Mouse (Mus musculus): ENCODE measurements around the gene Col5a1. TPM values are rescaled to one million over a fixed set of nuclear protein-coding genes. Genes with fewer than 3 reads are reported as not detected.

The Col5a1 gene
- polyA plus RNA-seq, 1 experiment from 2014 or later, result 8.5 TPM

DNA sequence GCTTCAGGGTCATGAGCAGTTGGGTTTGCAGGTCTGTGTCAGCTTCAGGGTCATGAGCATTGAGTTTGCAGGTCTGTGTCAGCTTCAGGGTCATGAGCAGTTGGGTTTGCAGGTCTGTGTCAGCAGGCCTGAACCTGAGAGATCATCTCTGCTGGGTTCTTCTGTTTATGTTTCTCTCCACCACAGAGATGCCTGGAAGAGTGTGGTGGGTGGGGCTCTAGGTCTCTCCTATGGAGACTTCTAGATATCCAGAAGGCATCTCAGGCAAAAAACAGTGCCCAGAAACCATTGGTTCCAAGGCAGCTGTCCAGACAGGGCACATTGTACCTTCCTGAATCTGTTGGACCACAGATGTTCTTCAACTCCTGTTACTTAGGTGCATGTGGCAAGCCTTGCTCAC lies 96.9 kb downstream of the Col5a1 start:
- Histone ChIP-seq H3K36me3 (ENCODE audit: control insufficient read depth, insufficient read depth, low read length) (no peaks in the 10 kb centered on the region), H3K9ac (replicated peaks; ENCODE audit: low read length) (no peak overlapping the region), H3K4me1 (ENCODE audit: control insufficient read depth, insufficient read depth, low read length) (no peaks in the 10 kb centered on the region), H3K9me3 (ENCODE audit: control insufficient read depth, low read length) (no peaks in the 10 kb centered on the region), H3K4me3 (replicated peaks; ENCODE audit: low read depth, low read length) (no peak overlapping the region), H3K27ac (replicated peaks; ENCODE audit: low read depth, low read length) (no peak overlapping the region), H3K4me2 (ENCODE audit: low read length) (no peak overlapping the region), H3K27me3 (ENCODE audit: control insufficient read depth, insufficient read depth, low read length) (no peaks in the 10 kb centered on the region)
- ATAC-seq (ENCODE audit: low FRiP score, low TSS enrichment) (no peak), DNase-seq (no peak)

DNA sequence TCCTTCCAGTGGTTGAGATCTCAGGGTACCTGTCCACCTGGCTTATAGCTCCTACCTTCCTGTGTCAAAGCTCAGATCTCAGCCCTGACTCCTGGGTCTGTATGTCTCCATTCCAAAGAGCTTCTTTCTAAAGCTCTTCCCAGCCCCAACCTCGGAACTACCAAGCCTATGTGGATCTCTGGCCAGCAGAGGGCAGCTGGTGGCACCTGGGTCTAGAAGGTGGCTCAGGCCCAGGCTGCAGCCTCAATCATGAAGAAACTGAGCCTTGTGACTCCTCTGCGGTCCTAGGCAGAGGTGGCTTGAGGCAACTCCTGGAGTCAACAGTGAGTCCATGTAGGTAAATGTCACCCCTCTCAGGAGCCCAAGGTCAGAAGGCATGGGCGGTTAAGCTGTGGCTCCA lies 97.7 kb downstream of the Col5a1 start:
- no peaks in the 10 kb centered on the region for H3K36me3 ChIP-seq (ENCODE audit: control insufficient read depth, insufficient read depth, low read length)
- no peak overlapping the region for H3K4me2 ChIP-seq (ENCODE audit: low read length)
- no peak overlapping the region for H3K9ac ChIP-seq (replicated peaks; ENCODE audit: low read length)
- no peak overlapping the region for H3K4me3 ChIP-seq (replicated peaks; ENCODE audit: low read depth, low read length)
- H3K27ac ChIP-seq (replicated peaks; ENCODE audit: low read depth, low read length), result no peak overlapping the region
- H3K9me3 ChIP-seq (ENCODE audit: control insufficient read depth, low read length), result no peaks in the 10 kb centered on the region
- DNase-seq, result peak; percentile 58
- no peak for ATAC-seq (ENCODE audit: low FRiP score, low TSS enrichment)
- H3K4me1 ChIP-seq (ENCODE audit: control insufficient read depth, insufficient read depth, low read length), result no peaks in the 10 kb centered on the region
- 56% methylated on average over 3 of the region's 3 CpGs for WGBS
- no peaks in the 10 kb centered on the region for H3K27me3 ChIP-seq (ENCODE audit: control insufficient read depth, insufficient read depth, low read length)

DNA sequence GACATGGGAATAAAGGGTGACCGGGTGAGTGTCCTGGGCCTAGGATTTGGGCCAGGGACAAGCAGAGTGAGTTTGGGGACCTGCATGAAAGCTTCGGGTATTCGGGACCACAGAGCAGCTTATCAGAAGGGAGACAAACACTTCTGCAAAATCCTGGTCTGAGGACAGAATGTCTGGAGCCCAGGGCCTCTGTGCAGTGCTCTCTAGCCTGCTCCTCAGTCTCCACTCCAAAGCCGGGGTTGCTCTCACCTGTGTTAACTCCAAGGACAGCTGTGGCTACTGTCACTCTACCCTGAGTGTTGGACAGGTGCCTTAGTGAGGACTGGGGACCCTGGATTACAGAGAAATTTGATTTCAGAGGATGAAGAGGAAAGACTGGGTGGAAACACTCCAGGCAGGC lies 100.5 kb downstream of the Col5a1 start:
- no peak for ATAC-seq (ENCODE audit: low FRiP score, low TSS enrichment)
- 90% methylated on average over 4 of the region's 4 CpGs for WGBS
- Histone ChIP-seq H3K9ac (replicated peaks; ENCODE audit: low read length) (no peak overlapping the region), H3K4me1 (ENCODE audit: control insufficient read depth, insufficient read depth, low read length) (no peaks in the 10 kb centered on the region), H3K9me3 (ENCODE audit: control insufficient read depth, low read length) (no peaks in the 10 kb centered on the region), H3K4me3 (replicated peaks; ENCODE audit: low read depth, low read length) (no peak overlapping the region), H3K4me2 (ENCODE audit: low read length) (no peak overlapping the region), H3K36me3 (ENCODE audit: control insufficient read depth, insufficient read depth, low read length) (no peaks in the 10 kb centered on the region), H3K27ac (replicated peaks; ENCODE audit: low read depth, low read length) (no peak overlapping the region), H3K27me3 (ENCODE audit: control insufficient read depth, insufficient read depth, low read length) (no peaks in the 10 kb centered on the region)
- no peak for DNase-seq

DNA sequence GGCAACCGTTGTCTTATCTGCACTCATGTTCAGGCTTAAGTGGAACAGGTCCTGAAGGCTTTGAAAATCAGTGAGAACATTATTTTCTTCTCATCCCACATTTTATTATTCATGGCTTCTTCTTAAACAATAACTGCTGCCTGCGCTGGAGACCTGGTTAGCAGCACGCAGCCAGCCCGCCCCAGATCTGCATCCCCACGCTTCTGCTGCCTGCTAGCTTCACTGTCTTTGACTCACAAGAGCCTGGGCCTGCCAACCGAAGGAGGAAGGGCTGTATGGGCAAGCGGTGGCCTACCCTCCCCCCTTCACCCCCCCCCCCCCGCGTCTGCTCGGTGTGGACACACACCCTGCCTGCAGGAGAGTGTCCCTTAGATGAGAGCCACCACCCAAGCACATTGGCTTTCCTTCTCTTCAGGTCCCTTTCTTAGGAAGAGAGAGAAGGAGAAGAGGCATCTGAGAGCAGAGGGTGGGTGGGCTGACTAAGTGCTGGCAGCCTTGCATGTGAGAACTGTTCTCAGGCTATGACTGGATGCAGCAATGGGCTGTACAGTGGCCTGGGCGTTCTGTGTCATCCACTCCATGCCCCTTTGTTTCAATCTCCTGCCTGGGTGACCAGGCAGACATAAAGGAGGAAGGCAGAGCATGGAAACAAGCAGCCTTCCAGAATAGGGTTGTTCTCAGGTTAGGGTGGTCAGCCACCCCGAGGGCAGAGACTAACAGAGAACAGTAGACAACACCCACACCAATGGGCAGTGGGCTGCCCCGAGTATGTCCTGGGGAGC lies 104.4 kb downstream of the Col5a1 start:
- no peak overlapping the region for H3K27ac ChIP-seq (replicated peaks; ENCODE audit: low read depth, low read length)
- WGBS, result 71% methylated on average over 13 of the region's 13 CpGs

DNA sequence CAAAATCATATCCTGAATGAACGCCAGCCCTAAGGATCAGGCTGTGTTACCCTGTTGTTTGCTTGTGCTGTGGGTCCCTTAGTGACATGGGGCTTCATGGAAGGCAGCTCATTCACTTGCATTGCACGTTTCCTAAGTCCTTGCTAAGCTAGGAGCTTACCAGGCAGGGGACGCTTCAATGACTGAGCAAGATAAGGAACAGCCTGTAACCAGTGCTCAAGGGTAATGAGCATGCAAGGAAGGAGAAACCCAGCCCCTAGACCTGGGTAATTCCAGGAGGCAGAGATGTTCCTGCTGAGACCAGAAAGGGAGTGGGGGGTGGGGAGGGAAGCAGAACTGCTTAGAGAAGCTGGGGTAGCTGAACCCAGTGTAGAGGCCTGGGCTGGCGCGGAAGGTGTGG lies 107.2 kb downstream of the Col5a1 start:
- Histone ChIP-seq H3K27ac (replicated peaks; ENCODE audit: low read depth, low read length) (peak overlapping the region; percentile 75), H3K36me3 (ENCODE audit: control insufficient read depth, insufficient read depth, low read length) (no peaks in the 10 kb centered on the region), H3K27me3 (ENCODE audit: control insufficient read depth, insufficient read depth, low read length) (no peaks in the 10 kb centered on the region), H3K9me3 (ENCODE audit: control insufficient read depth, low read length) (no peaks in the 10 kb centered on the region), H3K9ac (replicated peaks; ENCODE audit: low read length) (no peak overlapping the region), H3K4me3 (replicated peaks; ENCODE audit: low read depth, low read length) (no peak overlapping the region), H3K4me1 (ENCODE audit: control insufficient read depth, insufficient read depth, low read length) (peaks cover 17% of the 10 kb centered on the region), H3K4me2 (ENCODE audit: low read length) (no peak overlapping the region)
- WGBS, result 47% methylated on average over 5 of the region's 5 CpGs
- ATAC-seq (ENCODE audit: low FRiP score, low TSS enrichment) (0 out of 2 replicates have a peak, but pooled peaks have one; percentile 31), DNase-seq (peak; percentile 74)

More for the DNA sequence above, 104.4 kb downstream of the Col5a1 start:
- H3K4me3 ChIP-seq (replicated peaks; ENCODE audit: low read depth, low read length), result no peak overlapping the region
- H3K36me3 ChIP-seq (ENCODE audit: control insufficient read depth, insufficient read depth, low read length), result no peaks in the 10 kb centered on the region
- DNase-seq, result no peak
- H3K4me2 ChIP-seq (ENCODE audit: low read length), result no peak overlapping the region
- H3K9me3 ChIP-seq (ENCODE audit: control insufficient read depth, low read length), result no peaks in the 10 kb centered on the region
- peaks cover 17% of the 10 kb centered on the region for H3K4me1 ChIP-seq (ENCODE audit: control insufficient read depth, insufficient read depth, low read length)
- H3K9ac ChIP-seq (replicated peaks; ENCODE audit: low read length), result no peak overlapping the region
- H3K27me3 ChIP-seq (ENCODE audit: control insufficient read depth, insufficient read depth, low read length), result no peaks in the 10 kb centered on the region
- ATAC-seq (ENCODE audit: low FRiP score, low TSS enrichment), result no peak

DNA sequence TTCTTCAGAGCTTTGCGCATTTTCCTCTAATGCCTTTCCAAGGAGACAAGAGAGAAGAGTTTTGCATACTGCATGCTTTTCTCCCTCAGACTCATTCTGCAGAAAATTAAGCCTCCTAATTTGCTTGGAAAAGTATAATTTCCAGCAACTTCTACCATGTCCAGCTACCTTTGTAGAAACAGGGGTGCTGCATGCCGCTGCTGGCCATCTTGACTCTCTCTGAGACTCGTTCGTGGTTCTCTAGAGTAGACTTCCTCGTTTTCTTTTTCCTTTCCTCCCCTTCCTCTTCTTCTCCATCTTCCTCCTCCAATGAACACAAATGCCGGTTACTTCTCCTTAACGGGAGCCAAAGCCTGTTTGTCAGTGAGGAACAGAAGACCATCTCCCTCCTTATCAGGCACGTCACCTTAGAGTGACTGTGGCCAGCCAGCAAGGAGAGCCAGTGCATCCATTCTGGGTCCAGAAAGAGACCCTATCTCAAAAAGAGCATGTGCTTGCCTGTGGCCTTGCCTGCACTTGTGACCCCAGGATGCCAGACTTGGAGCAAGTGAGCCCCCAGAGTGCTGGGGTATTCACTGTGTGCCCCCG lies 113.9 kb downstream of the Col5a1 start:
- Histone ChIP-seq H3K4me1 (ENCODE audit: control insufficient read depth, insufficient read depth, low read length) (0 out of 2 replicates have a peak, but pooled peaks cover 3% of the 10 kb centered on the region), H3K27ac (replicated peaks; ENCODE audit: low read depth, low read length) (no peak overlapping the region), H3K4me2 (ENCODE audit: low read length) (no peak overlapping the region), H3K4me3 (replicated peaks; ENCODE audit: low read depth, low read length) (no peak overlapping the region), H3K36me3 (ENCODE audit: control insufficient read depth, insufficient read depth, low read length) (no peaks in the 10 kb centered on the region), H3K9me3 (ENCODE audit: control insufficient read depth, low read length) (no peaks in the 10 kb centered on the region), H3K9ac (replicated peaks; ENCODE audit: low read length) (no peak overlapping the region), H3K27me3 (ENCODE audit: control insufficient read depth, insufficient read depth, low read length) (no peaks in the 10 kb centered on the region)
- ATAC-seq (ENCODE audit: low FRiP score, low TSS enrichment), result no peak
- 93% methylated on average over 9 of the region's 9 CpGs for WGBS
- DNase-seq, result no peak

DNA sequence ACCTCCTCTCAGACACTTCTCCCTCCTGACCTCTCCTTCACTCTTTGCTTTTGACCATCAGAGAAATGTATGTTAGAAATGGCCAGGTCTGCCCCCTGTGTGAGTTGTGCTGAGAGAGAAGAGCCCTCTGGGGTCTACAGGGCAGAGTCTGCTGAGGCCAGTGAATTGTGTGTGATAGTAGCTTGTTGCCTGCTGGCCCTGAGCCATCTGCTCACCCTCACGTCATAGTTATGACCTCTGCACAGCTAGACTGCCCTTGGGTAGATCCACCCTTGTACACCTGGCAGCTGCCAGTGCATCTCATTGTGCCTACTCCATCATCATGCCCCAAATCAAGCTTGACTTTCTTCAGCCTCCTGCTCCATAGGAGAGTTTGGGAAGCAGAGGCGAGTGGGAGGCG lies 114.4 kb downstream of the Col5a1 start:
- ATAC-seq (ENCODE audit: low FRiP score, low TSS enrichment) (no peak), DNase-seq (no peak)
- WGBS, result 82% methylated on average over 3 of the region's 3 CpGs

DNA sequence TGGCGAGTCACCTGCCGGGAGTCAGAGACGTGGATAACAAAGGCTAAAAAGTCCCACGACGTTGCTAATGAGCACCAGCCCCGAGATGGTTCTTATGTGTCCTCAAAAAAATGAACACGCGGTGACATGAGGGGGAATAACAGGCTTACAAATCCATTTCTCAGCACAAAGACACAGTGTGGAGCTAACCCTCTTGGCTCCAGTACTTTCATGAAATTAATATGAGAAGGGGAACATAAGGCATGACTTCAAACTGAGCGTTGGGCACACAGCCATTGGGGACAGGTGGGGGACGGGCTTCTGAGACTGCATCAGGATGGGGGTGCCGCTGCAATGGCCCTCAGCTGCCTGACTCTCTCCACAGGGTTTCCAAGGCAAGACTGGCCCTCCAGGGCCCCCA lies 115.0 kb downstream of the Col5a1 start:
- no peak overlapping the region for H3K4me3 ChIP-seq (replicated peaks; ENCODE audit: low read depth, low read length)
- 83% methylated on average over 11 of the region's 11 CpGs for whole genome bisulfite sequencing
- no peak overlapping the region for H3K4me2 ChIP-seq (ENCODE audit: low read length)
- H3K27me3 ChIP-seq (ENCODE audit: control insufficient read depth, insufficient read depth, low read length), result no peaks in the 10 kb centered on the region
- no peaks in the 10 kb centered on the region for H3K4me1 ChIP-seq (ENCODE audit: control insufficient read depth, insufficient read depth, low read length)
- H3K27ac ChIP-seq (replicated peaks; ENCODE audit: low read depth, low read length), result no peak overlapping the region
- no peak overlapping the region for H3K9ac ChIP-seq (replicated peaks; ENCODE audit: low read length)
- no peaks in the 10 kb centered on the region for H3K36me3 ChIP-seq (ENCODE audit: control insufficient read depth, insufficient read depth, low read length)
- DNase-seq (no peak), ATAC-seq (ENCODE audit: low FRiP score, low TSS enrichment) (no peak; the same call in 1 of the 2 replicates)
- no peaks in the 10 kb centered on the region for H3K9me3 ChIP-seq (ENCODE audit: control insufficient read depth, low read length)

More for the DNA sequence above, 114.4 kb downstream of the Col5a1 start:
- Histone ChIP-seq H3K4me3 (replicated peaks; ENCODE audit: low read depth, low read length) (no peak overlapping the region), H3K9ac (replicated peaks; ENCODE audit: low read length) (no peak overlapping the region), H3K4me1 (ENCODE audit: control insufficient read depth, insufficient read depth, low read length) (no peaks in the 10 kb centered on the region), H3K4me2 (ENCODE audit: low read length) (no peak overlapping the region), H3K27me3 (ENCODE audit: control insufficient read depth, insufficient read depth, low read length) (no peaks in the 10 kb centered on the region), H3K36me3 (ENCODE audit: control insufficient read depth, insufficient read depth, low read length) (no peaks in the 10 kb centered on the region), H3K27ac (replicated peaks; ENCODE audit: low read depth, low read length) (no peak overlapping the region), H3K9me3 (ENCODE audit: control insufficient read depth, low read length) (no peaks in the 10 kb centered on the region)

DNA sequence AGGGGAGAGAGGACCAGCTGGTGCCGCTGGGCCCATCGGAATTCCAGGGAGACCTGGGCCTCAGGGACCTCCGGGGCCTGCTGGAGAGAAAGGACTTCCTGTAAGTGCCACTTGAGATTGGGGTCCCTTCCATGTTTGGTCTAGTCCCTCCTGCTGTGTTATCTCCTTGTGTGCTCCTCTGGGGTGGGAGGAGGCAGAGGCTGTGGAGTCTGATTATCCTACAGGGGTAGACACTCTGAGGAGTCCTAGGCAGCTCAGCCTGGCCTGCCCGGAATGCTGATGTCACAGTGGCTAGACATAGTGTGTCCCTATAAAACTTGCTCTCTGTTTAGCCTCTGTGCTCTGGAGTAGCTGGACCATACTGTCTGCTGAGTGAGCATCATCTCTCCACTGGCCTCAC lies 119.0 kb downstream of the Col5a1 start:
- WGBS, result 86% methylated on average over 4 of the region's 4 CpGs
- Histone ChIP-seq H3K27ac (replicated peaks; ENCODE audit: low read depth, low read length) (no peak overlapping the region), H3K4me3 (replicated peaks; ENCODE audit: low read depth, low read length) (no peak overlapping the region), H3K9ac (replicated peaks; ENCODE audit: low read length) (no peak overlapping the region), H3K4me2 (ENCODE audit: low read length) (no peak overlapping the region), H3K27me3 (ENCODE audit: control insufficient read depth, insufficient read depth, low read length) (no peaks in the 10 kb centered on the region), H3K4me1 (ENCODE audit: control insufficient read depth, insufficient read depth, low read length) (peaks cover 5% of the 10 kb centered on the region; the same call in 1 of the 2 replicates), H3K9me3 (ENCODE audit: control insufficient read depth, low read length) (no peaks in the 10 kb centered on the region), H3K36me3 (ENCODE audit: control insufficient read depth, insufficient read depth, low read length) (no peaks in the 10 kb centered on the region)
- no peak for ATAC-seq (ENCODE audit: low FRiP score, low TSS enrichment)
- no peak for DNase-seq

Data from midbrain, embryonic 14.5 days (tissue).